Mouse (Mus musculus): ENCODE results near the gene Pirt. TPM values are rescaled to one million over a fixed set of nuclear protein-coding genes. Genes with fewer than 3 reads are reported as not detected.

Gene Pirt
- total RNA-seq (2014; rRNA removed) (not detected in 2 replicates), polyA plus RNA-seq (2012; rRNA removed) (not detected in 2 replicates)

DNA sequence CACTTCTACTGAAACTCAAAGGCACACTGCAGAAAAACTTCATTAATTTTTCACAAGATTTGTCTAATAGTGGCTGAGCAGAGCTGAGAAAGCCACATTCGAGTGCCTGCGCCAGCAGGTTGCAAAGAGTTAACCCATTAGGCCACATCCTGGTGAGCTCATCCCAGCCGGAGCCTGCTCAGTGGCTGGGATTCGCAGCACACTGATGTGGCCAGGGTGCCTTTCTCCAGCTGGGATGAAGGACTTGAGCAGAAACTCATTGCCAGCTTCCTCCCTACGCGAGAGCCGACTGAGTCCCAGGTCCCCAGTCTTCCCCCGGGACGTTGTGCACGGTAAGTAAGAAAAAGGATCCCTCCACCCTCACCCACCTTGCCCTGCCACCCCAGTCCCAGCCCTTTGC, at the start of gene Pirt:
Gene Pirt, plus strand, starts transcription at position 171 of the 400 bp plus-strand sequence.
- WGBS, result 38% methylated on average over 10 of the region's 10 CpGs
- Histone ChIP-seq H3K27me3 (ENCODE audit: control insufficient read depth, insufficient read depth, low read length) (no peaks in the 10 kb centered on the region), H3K36me3 (ENCODE audit: control insufficient read depth, insufficient read depth, low read length) (no peaks in the 10 kb centered on the region), H3K79me2 (ENCODE audit: control insufficient read depth, insufficient read depth, low read length) (no peaks in the 10 kb centered on the region), H3K9ac (ENCODE audit: low read depth, low read length) (no peak within 1 kb of the TSS), H3K4me1 (ENCODE audit: control insufficient read depth, insufficient read depth, low read length) (no peaks in the 10 kb centered on the region), H3K27ac (replicated peaks; ENCODE audit: insufficient read depth, low read depth, low read length) (no peak within 1 kb of the TSS), H3K4me3 (ENCODE audit: insufficient read depth, low read depth, low read length) (no peak within 1 kb of the TSS)
- no peak for TF ChIP-seq CTCF (IDR thresholded peaks at IDR 0.05; ENCODE audit: low read depth, low read length)
- no peak for TF ChIP-seq POLR2A (IDR thresholded peaks at IDR 0.05; ENCODE audit: extremely low read depth, insufficient read depth, low read length)
- no peak for DNase-seq (ENCODE audit: extremely low read depth, low read depth, low spot score)

DNA sequence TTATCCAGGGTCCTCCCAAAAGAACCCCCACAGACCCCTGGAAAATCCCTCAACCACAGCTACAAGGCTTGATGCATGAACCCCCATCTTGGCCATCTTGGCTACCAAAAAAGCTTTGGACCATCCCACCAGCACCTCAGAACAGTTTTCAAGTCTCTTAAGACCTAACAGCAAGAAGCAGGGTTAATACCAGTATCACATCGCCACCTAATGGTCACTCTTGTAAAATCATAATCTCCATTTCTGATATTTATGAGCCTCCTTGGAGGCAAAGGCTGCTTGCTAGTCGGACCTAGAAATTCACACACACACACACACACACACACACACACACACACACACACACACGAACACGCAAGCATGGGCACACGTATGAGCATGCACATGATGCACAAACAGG, 40.1 kb upstream of the Pirt start:
- 3% methylated on average over 5 of the region's 5 CpGs for WGBS
- Histone ChIP-seq H3K79me2 (ENCODE audit: control insufficient read depth, insufficient read depth, low read length) (no peaks in the 10 kb centered on the region), H3K4me3 (ENCODE audit: insufficient read depth, low read depth, low read length) (no peak overlapping the region), H3K27me3 (ENCODE audit: control insufficient read depth, insufficient read depth, low read length) (no peaks in the 10 kb centered on the region), H3K9ac (ENCODE audit: low read depth, low read length) (no peak overlapping the region), H3K36me3 (ENCODE audit: control insufficient read depth, insufficient read depth, low read length) (no peaks in the 10 kb centered on the region), H3K27ac (replicated peaks; ENCODE audit: insufficient read depth, low read depth, low read length) (no peak overlapping the region), H3K4me1 (ENCODE audit: control insufficient read depth, insufficient read depth, low read length) (no peaks in the 10 kb centered on the region)
- TF ChIP-seq CTCF (IDR thresholded peaks at IDR 0.05; ENCODE audit: low read depth, low read length) (peak; percentile 24; the same call in 1 of the 2 replicates), POLR2A (IDR thresholded peaks at IDR 0.05; ENCODE audit: extremely low read depth, insufficient read depth, low read length) (no peak)
- peak; percentile 30 for DNase-seq (ENCODE audit: extremely low read depth, low read depth, low spot score)

DNA sequence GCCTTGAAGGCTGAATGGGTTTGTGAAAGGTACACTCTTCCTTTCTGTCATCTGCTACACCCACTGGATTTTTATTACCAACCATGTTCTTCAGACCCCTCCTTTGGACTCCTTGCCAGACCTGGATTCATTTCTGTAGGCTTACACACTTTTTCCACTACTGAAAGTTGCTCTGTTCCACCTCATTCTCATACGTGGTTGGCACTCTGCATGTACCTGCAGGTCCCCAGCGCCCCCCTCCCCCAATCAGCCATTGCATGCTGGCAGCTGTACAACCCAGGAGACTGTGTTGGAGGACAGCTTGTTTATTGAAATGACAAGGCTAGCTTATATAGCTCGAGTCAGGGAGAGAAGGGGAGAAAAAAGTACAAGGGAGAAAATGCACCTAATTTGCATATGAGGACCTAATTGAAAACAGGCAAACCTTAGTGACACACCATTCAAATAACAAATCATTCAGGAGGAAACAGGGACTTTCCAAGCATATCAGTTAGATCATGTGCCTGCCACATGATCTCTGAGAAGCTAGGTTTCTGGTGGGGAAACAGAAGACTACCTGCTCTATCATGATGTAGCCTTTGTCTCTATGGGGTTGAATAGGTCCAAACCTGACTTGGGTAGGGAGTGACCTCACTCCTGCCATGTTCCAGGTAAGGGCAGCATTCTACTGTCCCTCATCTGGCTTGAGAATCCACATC, 38.9 kb upstream of the Pirt start:
- no peaks in the 10 kb centered on the region for H3K36me3 ChIP-seq (ENCODE audit: control insufficient read depth, insufficient read depth, low read length)
- no peak overlapping the region for H3K4me3 ChIP-seq (ENCODE audit: insufficient read depth, low read depth, low read length)
- no peaks in the 10 kb centered on the region for H3K27me3 ChIP-seq (ENCODE audit: control insufficient read depth, insufficient read depth, low read length)
- no peaks in the 10 kb centered on the region for H3K4me1 ChIP-seq (ENCODE audit: control insufficient read depth, insufficient read depth, low read length)
- 52% methylated on average over 3 of the region's 3 CpGs for WGBS
- no peak overlapping the region for H3K9ac ChIP-seq (ENCODE audit: low read depth, low read length)
- H3K27ac ChIP-seq (replicated peaks; ENCODE audit: insufficient read depth, low read depth, low read length), result no peak overlapping the region
- TF ChIP-seq CTCF (IDR thresholded peaks at IDR 0.05; ENCODE audit: low read depth, low read length) (no peak), POLR2A (IDR thresholded peaks at IDR 0.05; ENCODE audit: extremely low read depth, insufficient read depth, low read length) (no peak)
- no peak for DNase-seq (ENCODE audit: extremely low read depth, low read depth, low spot score)
- H3K79me2 ChIP-seq (ENCODE audit: control insufficient read depth, insufficient read depth, low read length), result no peaks in the 10 kb centered on the region

DNA sequence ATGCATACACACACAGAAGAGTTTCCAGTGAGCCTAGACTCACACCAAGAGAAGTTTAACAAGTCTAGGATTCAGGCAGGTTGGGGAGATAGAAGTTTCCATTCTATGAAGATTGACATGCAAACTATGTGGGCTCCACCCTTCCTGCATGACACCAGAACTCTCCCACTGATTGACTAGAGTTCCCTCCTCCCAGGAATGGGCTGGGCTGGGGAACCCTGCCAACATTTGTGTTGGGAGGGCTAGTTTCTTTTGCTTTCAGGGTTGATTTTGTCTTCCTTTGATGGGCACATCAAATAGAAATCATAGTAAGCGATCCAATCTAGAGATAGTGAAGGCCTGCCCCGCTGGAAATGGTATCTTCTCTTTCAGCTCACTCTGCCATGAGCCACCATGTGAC, 30.5 kb upstream of the Pirt start:
- Histone ChIP-seq H3K27ac (replicated peaks; ENCODE audit: insufficient read depth, low read depth, low read length) (no peak overlapping the region), H3K27me3 (ENCODE audit: control insufficient read depth, insufficient read depth, low read length) (no peaks in the 10 kb centered on the region; the same call in 1 of the 2 replicates), H3K79me2 (ENCODE audit: control insufficient read depth, insufficient read depth, low read length) (no peaks in the 10 kb centered on the region), H3K9ac (ENCODE audit: low read depth, low read length) (no peak overlapping the region), H3K36me3 (ENCODE audit: control insufficient read depth, insufficient read depth, low read length) (no peaks in the 10 kb centered on the region), H3K4me3 (ENCODE audit: insufficient read depth, low read depth, low read length) (no peak overlapping the region), H3K4me1 (ENCODE audit: control insufficient read depth, insufficient read depth, low read length) (no peaks in the 10 kb centered on the region)
- DNase-seq (ENCODE audit: extremely low read depth, low read depth, low spot score), result no peak
- no peak for TF ChIP-seq CTCF (IDR thresholded peaks at IDR 0.05; ENCODE audit: low read depth, low read length)
- no peak for TF ChIP-seq POLR2A (IDR thresholded peaks at IDR 0.05; ENCODE audit: extremely low read depth, insufficient read depth, low read length)
- 64% methylated on average over 2 of the region's 2 CpGs for WGBS

DNA sequence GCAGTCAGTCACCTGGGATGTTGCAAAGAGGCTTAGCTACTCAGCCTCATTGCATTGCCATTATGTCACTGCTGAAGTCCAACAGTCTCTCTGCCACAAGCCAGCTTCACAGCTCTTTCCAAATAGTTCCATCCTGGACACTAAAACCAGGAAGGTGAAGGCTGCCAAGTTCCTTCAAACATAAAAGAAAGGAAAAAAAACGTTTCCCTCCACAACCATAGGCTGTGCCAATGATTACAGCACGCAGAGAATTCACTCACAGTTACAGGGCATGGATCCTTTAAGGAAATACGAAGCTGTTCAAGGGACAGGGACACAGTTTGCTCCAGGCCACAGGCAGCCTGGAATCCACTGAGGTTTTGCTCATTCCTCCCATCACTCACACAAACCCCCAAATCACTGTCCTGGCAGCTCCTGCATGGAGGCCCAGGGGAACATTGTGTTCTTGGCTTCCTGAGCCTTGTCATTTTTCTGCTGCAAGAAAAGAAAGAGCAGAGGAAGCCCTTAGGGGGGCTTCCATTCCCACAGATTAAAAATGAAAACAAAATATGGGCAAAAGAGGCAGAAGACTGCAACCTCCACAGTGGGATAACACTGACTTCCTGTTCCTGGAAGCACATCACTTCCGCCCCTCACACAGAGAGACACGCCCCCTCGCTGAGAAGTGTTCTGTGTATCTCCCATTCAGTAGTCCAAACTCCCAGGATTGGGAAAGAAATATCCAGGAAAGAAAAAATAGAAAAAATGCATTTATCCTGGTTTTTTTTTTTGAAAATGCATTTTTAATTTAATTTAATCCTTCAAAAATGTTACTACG, 29.3 kb upstream of the Pirt start:
- Histone ChIP-seq H3K4me3 (ENCODE audit: insufficient read depth, low read depth, low read length) (no peak overlapping the region), H3K27ac (replicated peaks; ENCODE audit: insufficient read depth, low read depth, low read length) (no peak overlapping the region), H3K27me3 (ENCODE audit: control insufficient read depth, insufficient read depth, low read length) (no peaks in the 10 kb centered on the region; the same call in 1 of the 2 replicates), H3K9ac (ENCODE audit: low read depth, low read length) (no peak overlapping the region), H3K79me2 (ENCODE audit: control insufficient read depth, insufficient read depth, low read length) (no peaks in the 10 kb centered on the region), H3K36me3 (ENCODE audit: control insufficient read depth, insufficient read depth, low read length) (no peaks in the 10 kb centered on the region), H3K4me1 (ENCODE audit: control insufficient read depth, insufficient read depth, low read length) (no peaks in the 10 kb centered on the region)
- TF ChIP-seq CTCF (IDR thresholded peaks at IDR 0.05; ENCODE audit: low read depth, low read length) (no peak), POLR2A (IDR thresholded peaks at IDR 0.05; ENCODE audit: extremely low read depth, insufficient read depth, low read length) (no peak)
- no peak for DNase-seq (ENCODE audit: extremely low read depth, low read depth, low spot score)
- 72% methylated on average over 7 of the region's 7 CpGs for WGBS
